ENCODE assay signal across 8 mouse cellular contexts in the genomic region with DNA sequence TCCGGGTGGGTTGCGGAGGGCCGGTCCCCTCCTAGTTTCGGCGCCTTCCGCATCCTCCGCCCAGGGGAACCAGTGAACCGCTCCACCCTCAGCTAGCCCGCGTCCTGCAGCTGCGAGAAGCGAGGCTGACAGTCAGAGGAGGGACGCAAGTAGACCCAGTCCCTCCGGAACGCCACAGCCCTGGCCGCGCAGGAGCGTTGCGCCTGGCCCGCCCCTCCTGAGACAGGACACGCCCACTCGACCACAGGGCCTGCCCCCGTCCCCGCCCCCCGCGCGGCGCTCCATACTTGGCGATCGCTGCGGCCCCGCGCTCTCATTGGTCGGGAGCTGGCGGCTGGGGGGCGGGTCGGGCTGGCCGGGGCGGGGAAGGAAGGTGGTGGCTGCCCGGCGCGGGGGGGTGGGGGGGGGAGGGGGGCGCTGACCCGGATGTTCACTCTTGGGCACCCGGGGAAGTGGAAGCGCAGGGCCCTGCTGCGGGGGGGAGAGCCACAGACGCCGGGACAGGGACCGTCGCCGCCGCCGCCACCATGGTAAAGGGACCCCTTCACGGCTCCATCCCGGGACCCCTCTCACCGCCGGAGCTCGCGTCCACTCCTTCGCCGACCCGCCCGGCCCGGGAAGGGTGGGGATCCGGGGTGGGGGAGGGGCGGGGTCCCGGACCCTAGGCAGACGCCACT. TPM values are rescaled to one million over a fixed set of nuclear protein-coding genes. Genes with fewer than 3 reads are reported as not detected.
DNase-seq lines count a peak whose midpoint lies in the region; ATAC-seq and TF ChIP-seq lines count a peak whose summit lies in the region.

TSS of gene Capzb (plus strand) at position 401 of the 677 bp plus-strand sequence.

- peak; percentile 98 for DNase-seq in gastrocnemius, postnatal 10 days
- DNase-seq in induced T-regulatory cell, adult 2 months (ENCODE audit: low read depth) = peak; percentile 98
- peak; percentile 85 to 95 for DNase-seq in left cerebral cortex, adult 9 months (ENCODE audit: low spot score in 2 of 2)
- peak; percentile 98 for DNase-seq in right cerebral cortex, postnatal 14 days
- DNase-seq in urinary bladder, postnatal 36 days (ENCODE audit: low spot score in 2 of 2) = peak; percentile 91 to 96

- peaks cover 16% of the 10 kb centered on the region for H3K4me1 ChIP-seq in cortical plate, adult 2 months (ENCODE audit: control insufficient read depth, insufficient read depth, low read length)

- peak; percentile 81 for ATAC-seq in activated CD4-positive, CD25-positive, alpha-beta regulatory T cell, adult 4 months
- peak; percentile 81 for ATAC-seq in megakaryocyte progenitor cell, adult 5-6 weeks (replicated peaks; ENCODE audit: poor library complexity)

- TF ChIP-seq POLR2A in cortical plate, adult 2 months (IDR thresholded peaks at IDR 0.05; ENCODE audit: extremely low read depth, insufficient read depth, low read length) = peak; percentile 98

- H3K4me3 ChIP-seq in cortical plate, adult 2 months (ENCODE audit: insufficient read depth, low read length) = peak within 1 kb of the TSS; percentile 76

- peak within 1 kb of the TSS; percentile 90 for H3K27ac ChIP-seq in cortical plate, adult 2 months (ENCODE audit: insufficient read depth, low read length)

- no peak for TF ChIP-seq CTCF in cortical plate, adult 2 months (IDR thresholded peaks at IDR 0.05; ENCODE audit: extremely low read depth, insufficient read depth, low read length)

RNA-seq across cellular contexts. Expression of gene Capzb, which starts in this region (rescaled TPM):
- 100 to 1,000 TPM; 633 to 647 TPM for polyA plus RNA-seq in activated CD4-positive, CD25-positive, alpha-beta regulatory T cell, adult 4 months (2017; shearing (Covaris generic))
- polyA plus RNA-seq in cortical plate, adult 2 months (2012; rRNA removed) = 229 and 234 TPM in 2 replicates
- 100 to 1,000 TPM; 576 to 632 TPM for total RNA-seq in gastrocnemius, postnatal 10 days (2021)
- 409 and 415 TPM in 2 replicates for total RNA-seq in megakaryocyte progenitor cell, adult 5-6 weeks (2015)
- 139 and 157 TPM in 2 replicates for total RNA-seq in megakaryocyte progenitor cell, adult 5-6 weeks (2017)

Comparison
In these comparisons a context has a peak if more than half of its experiments do, and no peak if none do; other contexts are left out.
1. Peak in every context shown above with its lines: DNase-seq, ATAC-seq, H3K4me3 ChIP-seq and H3K27ac ChIP-seq.